Mouse (Mus musculus) lung, embryonic 16.5 days (tissue): ENCODE measurements around the gene Hoxa6. TPM values are rescaled to one million over a fixed set of nuclear protein-coding genes. Genes with fewer than 3 reads are reported as not detected.

ENCODE experiments used
- ATAC-seq: fragments of 200-750 bp; cut with Nextera tagmentation; 2 replicates; pipeline ENCODE4 v1.8.0; 2017; ENCODE audit warnings: low read depth, mild to moderate bottlenecking, moderate library complexity
- H3K27ac ChIP-seq: fragments of 300-500 bp; sonication (generic); 2 replicates; pipeline ENCODE4 v1.5.1; 2014; ENCODE audit warnings: mild to moderate bottlenecking, control low read depth, low read length
- H3K27me3 ChIP-seq: fragments of 300-500 bp; sonication (generic); 2 replicates; pipeline ENCODE4 v1.6.1; 2014; ENCODE audit warnings: low read depth, low read length, mixed read lengths; ENCODE audit not compliant: control insufficient read depth, insufficient read depth
- H3K36me3 ChIP-seq: fragments of 300-500 bp; sonication (generic); 2 replicates; pipeline ENCODE4 v1.6.1; 2014; ENCODE audit warnings: low read length; ENCODE audit not compliant: control insufficient read depth, insufficient read depth
- H3K4me1 ChIP-seq: fragments of 300-500 bp; sonication (generic); replicated peaks from 2 replicates; pipeline ENCODE4 v1.6.1; 2014; ENCODE audit warnings: low read length, mixed read lengths; ENCODE audit not compliant: control insufficient read depth, insufficient read depth
- H3K4me2 ChIP-seq: fragments of 300-500 bp; sonication (generic); 2 replicates; pipeline ENCODE4 v1.6.1; 2014; ENCODE audit warnings: low read depth, low read length, control low read depth
- H3K4me3 ChIP-seq: fragments of 300-500 bp; sonication (generic); 2 replicates; pipeline ENCODE4 v1.5.1; 2014; ENCODE audit warnings: mild to moderate bottlenecking, low read length, control low read depth
- H3K9ac ChIP-seq: fragments of 300-500 bp; sonication (generic); 2 replicates; pipeline ENCODE4 v1.6.1; 2014; ENCODE audit warnings: low read length, control low read depth
- H3K9me3 ChIP-seq: fragments of 300-500 bp; sonication (generic); 2 replicates; pipeline ENCODE4 v1.6.1; 2016; ENCODE audit warnings: low read length; ENCODE audit not compliant: control insufficient read depth
- WGBS: fragments of 180-500 bp; shearing (Covaris S2); extraction: QIAGEN DNeasy Blood & Tissue Kit; methylation state at CpG from one replicate; pipeline ENCODE4 v1.1.7; 2014; 5-methylcytosine and 5-hydroxymethylcytosine counted together
- polyA plus RNA-seq: library from polyadenylated mRNA; unstranded; fragments of >200 nt; fragmentation: Nextera tagmentation; extraction: Ambion mirVana; gene quantifications from 2 replicates; pipeline ENCODE4 v1.2.1, GENCODE M21; 2015

Hoxa6 gene
- polyA plus RNA-seq, 1 experiment from 2014 or later: 2.2 TPM

DNA sequence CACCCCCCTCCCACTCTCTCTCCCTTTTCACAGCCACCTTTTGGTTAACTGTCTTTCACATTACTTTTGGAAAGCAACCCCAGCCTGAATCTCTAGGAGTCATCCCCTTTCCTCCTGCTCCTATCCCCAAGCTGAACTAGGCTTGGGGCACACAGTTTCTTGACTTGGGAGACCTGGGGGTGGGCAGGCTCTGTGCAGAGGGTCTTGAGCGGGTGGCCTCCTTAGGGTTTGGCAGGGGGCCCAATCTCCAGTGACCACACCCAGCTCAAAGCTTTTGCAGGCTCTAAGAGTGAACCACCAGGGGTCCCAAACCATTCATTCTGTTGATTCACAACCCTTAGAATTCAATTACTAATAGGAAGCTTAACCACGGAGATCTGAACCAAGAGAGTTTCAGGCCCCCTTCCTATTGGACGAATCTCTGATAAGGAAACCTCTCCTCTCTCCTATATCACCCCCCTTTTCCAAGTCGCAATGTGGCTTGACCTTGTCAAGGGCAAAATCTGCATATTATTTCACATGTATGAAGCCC lies 34.3 kb upstream of the Hoxa6 start:
- WGBS: 7% methylated on average over 4 of the region's 4 CpGs
- Histone ChIP-seq H3K36me3 (no peaks in the 10 kb centered on the region), H3K4me3 (no peak overlapping the region), H3K4me2 (no peak overlapping the region), H3K27me3 (peaks cover 90% of the 10 kb centered on the region), H3K9me3 (no peaks in the 10 kb centered on the region), H3K9ac (no peak overlapping the region), H3K27ac (no peak overlapping the region), H3K4me1 (peaks cover 2% of the 10 kb centered on the region; the same call in 1 of the 2 replicates)
- no peak for ATAC-seq

DNA sequence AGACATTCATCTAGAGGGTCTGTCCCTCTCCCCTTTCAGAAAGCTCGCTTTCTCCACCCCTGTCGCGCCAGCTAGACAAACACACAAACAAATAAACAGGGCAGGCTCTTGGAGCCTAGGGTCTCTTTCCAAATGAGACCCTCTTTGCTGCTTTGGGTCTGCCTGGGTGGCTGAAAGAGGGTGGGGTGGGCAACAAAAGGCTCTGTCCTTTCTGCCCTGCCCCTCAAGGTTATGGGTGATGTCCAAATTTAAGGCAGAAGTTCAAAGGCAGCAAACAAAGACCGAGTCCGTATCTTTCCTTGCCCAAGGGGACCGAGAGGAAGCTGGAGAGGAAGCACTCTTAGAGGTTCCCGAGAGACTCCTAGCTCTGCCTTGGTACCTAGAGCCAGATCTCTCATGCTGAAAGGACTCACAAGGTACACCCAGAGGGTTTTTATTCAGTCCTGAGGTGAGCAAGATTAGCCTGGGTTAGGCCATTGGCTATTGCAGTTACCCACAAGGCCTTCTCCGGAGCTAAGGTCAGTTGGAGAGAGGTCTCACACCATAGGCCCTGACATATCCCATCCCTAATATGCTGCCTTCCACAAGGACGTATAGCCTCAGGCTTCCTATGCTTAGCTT lies 32.6 kb upstream of the Hoxa6 start:
- no peak overlapping the region for H3K4me2 ChIP-seq
- peaks cover 92% of the 10 kb centered on the region for H3K27me3 ChIP-seq
- no peak overlapping the region for H3K27ac ChIP-seq
- peaks cover 2% of the 10 kb centered on the region; the same call in 1 of the 2 replicates for H3K4me1 ChIP-seq
- no peak for ATAC-seq
- H3K36me3 ChIP-seq: no peaks in the 10 kb centered on the region
- WGBS: 9% methylated on average over 9 of the region's 9 CpGs
- H3K4me3 ChIP-seq: no peak overlapping the region
- no peaks in the 10 kb centered on the region for H3K9me3 ChIP-seq
- H3K9ac ChIP-seq: no peak overlapping the region

DNA sequence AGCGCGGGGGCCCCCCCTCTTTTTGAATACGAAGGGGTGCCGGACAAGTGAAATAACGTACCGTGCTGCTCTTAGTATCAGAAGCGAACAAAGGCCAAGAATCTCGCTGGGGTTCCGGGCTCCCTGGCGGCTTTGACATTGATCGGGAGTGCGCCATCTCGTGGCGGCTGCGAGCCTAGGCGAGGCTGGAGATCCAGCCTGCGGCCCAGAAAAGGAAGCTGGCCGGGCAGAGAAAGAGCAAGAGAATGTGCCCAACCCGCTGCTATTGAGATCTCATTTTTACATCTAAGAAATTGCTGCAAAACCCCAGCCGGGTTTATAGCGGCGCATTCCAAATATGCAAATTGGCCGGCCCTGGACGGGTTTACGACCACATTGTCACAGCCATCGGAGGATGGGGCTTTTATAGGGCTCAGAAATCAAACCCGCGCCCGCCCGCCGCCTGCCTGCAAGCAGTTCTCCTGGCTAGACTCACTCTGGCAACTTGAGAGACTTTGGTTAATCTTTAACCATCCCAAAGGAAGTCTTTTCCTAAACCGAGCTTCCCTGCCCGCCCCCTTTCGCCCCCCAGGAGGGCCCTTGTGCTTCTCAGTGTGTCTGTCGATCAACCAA lies 32.0 kb upstream of the Hoxa6 start, which contains the start of gene Hoxa10:
Gene Hoxa10 (minus strand): TSS at position 466 of the 612 bp plus-strand sequence.
- Histone ChIP-seq H3K4me3 (0 out of 2 replicates have a peak within 1 kb of the TSS, but pooled peaks have one; percentile 6), H3K36me3 (no peaks in the 10 kb centered on the region), H3K27me3 (peaks cover 92% of the 10 kb centered on the region), H3K27ac (no peak within 1 kb of the TSS), H3K4me2 (peak within 1 kb of the TSS; percentile 15; the same call in 1 of the 2 replicates), H3K9ac (no peak within 1 kb of the TSS), H3K9me3 (no peaks in the 10 kb centered on the region), H3K4me1 (peaks cover 2% of the 10 kb centered on the region; the same call in 1 of the 2 replicates)
- ATAC-seq: peak; percentile 77
- WGBS: 2% methylated on average over 35 of the region's 35 CpGs

DNA sequence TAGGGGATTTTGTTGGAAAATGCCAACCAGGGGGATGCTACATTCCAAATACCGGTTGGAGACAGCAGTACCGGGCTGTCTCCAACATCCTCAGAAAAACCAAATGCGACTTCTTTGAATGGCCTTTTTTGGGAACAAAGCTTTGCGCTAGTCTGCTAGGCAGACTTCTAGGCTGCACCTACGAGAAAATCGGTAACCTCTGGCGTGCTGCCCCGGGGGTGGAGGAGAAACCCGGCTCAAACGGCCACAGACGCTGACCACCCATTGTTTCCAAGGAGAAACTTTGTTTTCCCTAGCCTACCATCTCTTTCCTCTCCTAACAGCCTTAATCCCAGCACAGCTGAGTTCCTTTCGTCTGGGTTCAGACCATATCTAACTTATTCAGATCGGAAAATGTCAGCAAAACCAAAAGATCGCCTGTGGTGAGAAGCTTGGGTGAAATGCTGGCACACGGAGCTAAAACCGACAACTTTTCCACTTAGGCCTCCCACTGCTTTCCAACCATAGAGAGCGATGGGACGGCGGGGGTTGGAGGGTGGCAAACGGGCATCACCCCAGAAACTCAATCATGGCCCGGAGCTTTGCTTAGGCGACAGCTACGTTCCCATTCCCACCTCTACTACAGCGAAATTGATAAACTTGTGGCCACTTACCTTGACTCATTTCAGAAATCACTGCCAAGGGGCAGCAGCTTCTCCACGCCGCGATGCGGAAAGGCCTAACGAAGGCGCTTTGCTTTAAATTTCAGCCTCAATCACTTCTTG lies 31.3 kb upstream of the Hoxa6 start:
- Histone ChIP-seq H3K9ac (no peak overlapping the region), H3K27ac (no peak overlapping the region), H3K4me3 (no peak overlapping the region), H3K27me3 (peaks cover 92% of the 10 kb centered on the region), H3K4me2 (peak overlapping the region; percentile 15; the same call in 1 of the 2 replicates), H3K36me3 (no peaks in the 10 kb centered on the region), H3K9me3 (no peaks in the 10 kb centered on the region), H3K4me1 (no peaks in the 10 kb centered on the region; the same call in 1 of the 2 replicates)
- WGBS: 3% methylated on average over 30 of the region's 30 CpGs
- ATAC-seq: no peak

DNA sequence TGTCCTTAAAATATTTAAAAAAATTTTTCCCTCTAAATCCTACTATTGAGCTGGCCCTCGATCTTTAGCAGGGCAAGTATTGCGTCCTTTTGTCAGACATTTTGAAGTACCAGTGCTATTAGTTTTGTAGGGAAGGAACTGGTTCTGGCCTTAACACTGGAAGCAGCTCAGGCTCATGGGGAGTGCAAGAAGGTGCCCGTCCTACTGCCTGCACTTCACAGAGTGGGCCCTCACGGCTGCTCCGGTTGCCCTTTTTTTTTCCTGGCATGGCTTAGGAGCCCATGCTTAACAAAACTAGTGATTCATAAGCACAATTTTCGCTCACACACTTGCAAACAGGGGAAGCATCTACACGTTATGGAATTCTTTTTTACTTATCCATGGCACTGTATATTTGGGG lies 30.5 kb upstream of the Hoxa6 start:
- Histone ChIP-seq H3K27me3 (peaks cover 92% of the 10 kb centered on the region), H3K4me3 (no peak overlapping the region), H3K4me1 (no peaks in the 10 kb centered on the region; the same call in 1 of the 2 replicates), H3K27ac (no peak overlapping the region), H3K4me2 (no peak overlapping the region), H3K9me3 (no peaks in the 10 kb centered on the region), H3K9ac (no peak overlapping the region), H3K36me3 (no peaks in the 10 kb centered on the region)
- ATAC-seq: no peak
- WGBS: 5% methylated on average over 7 of the region's 7 CpGs

DNA sequence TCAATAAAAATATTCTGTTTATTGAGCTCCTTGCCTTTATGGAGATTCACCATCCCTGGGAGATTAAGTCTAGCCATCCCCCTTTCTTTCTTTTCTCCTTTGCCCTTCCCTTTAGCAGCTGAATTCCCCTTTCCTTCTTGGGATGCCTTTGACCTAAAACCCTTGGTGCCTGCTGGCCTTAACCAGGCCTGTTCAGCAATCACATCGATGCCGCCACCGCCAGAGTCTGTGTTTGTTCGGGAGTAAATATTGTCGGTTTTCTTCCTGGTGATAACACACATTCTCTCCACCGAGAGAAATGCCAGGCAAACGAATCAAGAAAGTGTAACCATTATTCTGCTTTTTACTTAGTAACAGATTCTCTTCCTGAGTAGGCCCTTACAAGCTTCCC lies 29.6 kb upstream of the Hoxa6 start:
- 4% methylated on average over 7 of the region's 7 CpGs for WGBS
- Histone ChIP-seq H3K36me3 (no peaks in the 10 kb centered on the region), H3K4me3 (no peak overlapping the region), H3K27me3 (peaks cover 92% of the 10 kb centered on the region), H3K9ac (no peak overlapping the region), H3K4me1 (no peaks in the 10 kb centered on the region; the same call in 1 of the 2 replicates), H3K9me3 (no peaks in the 10 kb centered on the region), H3K4me2 (no peak overlapping the region), H3K27ac (no peak overlapping the region)
- no peak for ATAC-seq

DNA sequence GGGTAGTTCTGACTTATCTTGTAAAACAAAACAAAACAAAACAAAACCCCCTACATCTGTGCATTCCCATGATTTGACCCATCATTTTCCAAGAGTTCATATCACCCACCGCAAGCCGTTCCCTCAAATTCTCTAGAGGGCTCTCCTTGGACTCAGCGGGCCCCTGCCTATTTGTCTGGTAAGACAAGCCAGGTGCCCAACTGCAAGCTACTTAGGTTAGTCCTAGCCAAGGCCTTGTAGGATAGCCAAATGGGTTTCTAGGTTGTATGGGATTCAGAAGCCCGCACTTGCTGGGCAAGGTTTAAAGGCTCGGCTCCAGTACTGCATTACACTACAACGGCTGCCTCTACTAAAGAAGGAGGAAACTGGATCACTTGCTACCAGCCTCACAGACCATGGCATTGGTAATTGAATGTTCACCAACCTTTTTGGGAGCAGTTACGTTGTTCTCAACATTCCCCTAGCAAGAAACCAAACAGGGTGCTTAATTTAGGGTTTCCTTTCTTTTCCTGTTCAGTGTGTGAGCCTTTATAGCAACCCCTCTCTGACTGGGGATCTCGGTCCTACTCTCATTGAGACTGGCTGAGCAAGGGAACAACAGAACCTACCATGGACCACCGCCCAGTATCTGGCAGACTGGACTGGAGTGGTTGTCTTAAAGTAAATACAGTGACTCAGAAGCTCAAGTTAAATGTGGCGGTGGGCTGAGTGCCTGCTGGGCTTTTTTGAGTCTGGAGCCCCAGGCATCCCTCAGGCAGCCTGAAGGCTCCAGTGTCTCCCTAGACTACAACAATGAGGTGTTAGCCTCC lies 29.0 kb upstream of the Hoxa6 start:
- no peaks in the 10 kb centered on the region; the same call in 1 of the 2 replicates for H3K4me1 ChIP-seq
- no peak overlapping the region for H3K4me3 ChIP-seq
- H3K4me2 ChIP-seq: no peak overlapping the region
- H3K27me3 ChIP-seq: peaks cover 91% of the 10 kb centered on the region
- H3K27ac ChIP-seq: no peak overlapping the region
- no peaks in the 10 kb centered on the region for H3K36me3 ChIP-seq
- H3K9me3 ChIP-seq: no peaks in the 10 kb centered on the region
- WGBS: 9% methylated on average over 10 of the region's 10 CpGs
- no peak for ATAC-seq
- H3K9ac ChIP-seq: no peak overlapping the region

DNA sequence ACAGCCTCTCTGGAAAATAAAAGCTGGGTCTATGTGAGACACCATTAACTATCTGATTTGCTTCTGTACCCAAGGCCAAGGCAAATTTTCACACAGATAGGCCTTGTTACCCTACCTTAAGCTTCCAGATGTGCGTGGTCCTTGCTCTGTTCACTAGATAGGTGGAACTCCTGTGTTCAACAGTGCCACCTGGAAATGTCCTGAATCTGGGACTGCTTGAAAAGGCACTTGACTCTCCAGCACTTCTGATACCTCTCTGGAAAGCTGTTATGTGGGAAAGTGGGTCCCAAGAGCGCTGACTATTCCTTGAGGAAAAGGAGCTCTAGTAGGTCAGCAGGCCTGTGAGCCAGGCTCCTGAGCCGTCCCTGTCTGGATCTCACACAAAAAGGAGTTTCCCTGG lies 28.3 kb upstream of the Hoxa6 start:
- 19% methylated on average over 3 of the region's 3 CpGs for WGBS
- no peak overlapping the region for H3K9ac ChIP-seq

More for the DNA sequence above, 28.3 kb upstream of the Hoxa6 start:
- Histone ChIP-seq H3K9me3 (no peaks in the 10 kb centered on the region), H3K4me3 (no peak overlapping the region), H3K36me3 (no peaks in the 10 kb centered on the region), H3K27me3 (peaks cover 92% of the 10 kb centered on the region), H3K27ac (no peak overlapping the region), H3K4me1 (no peaks in the 10 kb centered on the region; the same call in 1 of the 2 replicates), H3K4me2 (no peak overlapping the region)
- no peak for ATAC-seq
